ENCODE assay signal across 13 mouse cellular contexts in the genomic region with DNA sequence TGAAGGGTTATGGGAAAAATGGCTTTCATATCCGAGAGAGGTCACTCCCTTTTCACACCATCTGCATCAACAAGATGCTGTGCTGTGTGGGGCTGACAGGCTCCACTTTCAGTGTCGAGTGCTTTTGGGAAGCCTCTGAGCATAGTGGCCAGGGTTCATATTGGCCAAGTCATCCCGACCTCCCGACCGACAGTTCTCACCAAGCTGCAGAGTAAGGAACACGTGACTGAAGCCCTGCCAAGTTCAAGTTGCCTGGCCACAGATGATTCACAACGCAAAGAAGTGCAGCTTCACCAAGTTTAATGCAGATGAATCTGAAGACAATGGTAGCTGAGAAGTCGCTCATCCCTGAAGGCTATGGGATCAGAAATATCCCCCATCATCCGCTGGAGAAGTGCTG. TPM values are rescaled to one million over a fixed set of nuclear protein-coding genes. Genes with fewer than 3 reads are reported as not detected.
A peak's percentile ranks its signal among the peaks of the same experiment; 100 is the strongest.
DNase-seq lines count a peak whose midpoint lies in the region; ATAC-seq and TF ChIP-seq lines count a peak whose summit lies in the region.
"Had no signal": no experiment of that assay in that cellular context is flagged by ENCODE, and none has a peak within 500 bp of the region (broad histone marks: within the 10 kb centered on the region; RNA-seq: fewer than 3 reads in every experiment).

No protein-coding gene starts in this region.

- intact Hi-C loops in left cerebral cortex, postnatal 36 days (cut with DNase I), result no loop called here
- intact Hi-C loops in left cerebral cortex, adult 2 months (cut with DNase I), result no loop called here

- H3K9me3 ChIP-seq in heart, embryonic 10.5 days, result no peaks in the 10 kb centered on the region
- no peaks in the 10 kb centered on the region for H3K9me3 ChIP-seq in kidney, embryonic 15.5 days (replicated peaks)
- H3K9me3 ChIP-seq: hindbrain, embryonic 12.5 days; midbrain, embryonic 10.5 days had no signal

- no peaks in the 10 kb centered on the region for H3K36me3 ChIP-seq in heart, embryonic 10.5 days
- no peaks in the 10 kb centered on the region for H3K36me3 ChIP-seq in kidney, embryonic 15.5 days
- H3K36me3 ChIP-seq: hindbrain, embryonic 12.5 days; midbrain, embryonic 10.5 days had no signal

- H3K27ac ChIP-seq in heart, embryonic 10.5 days, result no peak overlapping the region
- peak overlapping the region; percentile 5; the same call in 1 of the 2 replicates for H3K27ac ChIP-seq in kidney, embryonic 15.5 days
- H3K27ac ChIP-seq in left cerebral cortex, adult 2 months, result no peak overlapping the region
- H3K27ac ChIP-seq: hindbrain, embryonic 12.5 days; liver, embryonic 14.5 days; midbrain, embryonic 10.5 days had no signal

- no peak for TF ChIP-seq CTCF in left cerebral cortex, adult 2 months (IDR thresholded peaks at IDR 0.05)

- peak; percentile 92 for DNase-seq in heart, adult 11 months
- DNase-seq in heart, embryonic 10.5 days (ENCODE audit: low spot score), result no peak
- DNase-seq in 3134 (ENCODE audit: extremely low read depth, insufficient read length, low spot score) (peak; percentile 73), R1 (ENCODE audit: low read depth, low spot score) (peak; percentile 50)
- DNase-seq in left cerebral cortex, postnatal 36 days (ENCODE audit: low spot score in 2 of 2), result no peak
- no peak for DNase-seq in left cerebral cortex, adult 2 months (ENCODE audit: extremely low spot score in 1 of 2, low spot score in 2 of 2)
- DNase-seq in right cerebral cortex, postnatal 10 days (ENCODE audit: low spot score in 2 of 2), result no peak
- DNase-seq: cerebellum, postnatal 36 days had no signal

- H3K4me1 ChIP-seq in heart, embryonic 10.5 days, result peaks cover 3% of the 10 kb centered on the region; the same call in 1 of the 2 replicates
- H3K4me1 ChIP-seq in kidney, embryonic 15.5 days, result peaks cover 35% of the 10 kb centered on the region

- 47% methylated on average over 9 of the region's 9 CpGs for WGBS in heart, embryonic 10.5 days
- WGBS in kidney, embryonic 15.5 days, result 47% methylated on average over 9 of the region's 9 CpGs

- ATAC-seq in kidney, embryonic 15.5 days (replicated peaks; ENCODE audit: low FRiP score), result no peak

- H3K27me3 ChIP-seq in heart, embryonic 10.5 days (ENCODE audit: insufficient read depth, poor library complexity, severe bottlenecking), result no peaks in the 10 kb centered on the region
- H3K27me3 ChIP-seq in kidney, embryonic 15.5 days, result no peaks in the 10 kb centered on the region
- H3K27me3 ChIP-seq: hindbrain, embryonic 12.5 days had no signal

- no peak overlapping the region for H3K4me2 ChIP-seq in kidney, embryonic 15.5 days
- H3K4me2 ChIP-seq: hindbrain, embryonic 12.5 days had no signal

- H3K9ac ChIP-seq in kidney, embryonic 15.5 days, result no peak overlapping the region
- H3K9ac ChIP-seq: hindbrain, embryonic 12.5 days; liver, embryonic 14.5 days had no signal

- no peak overlapping the region for H3K4me3 ChIP-seq in heart, embryonic 10.5 days
- no peak overlapping the region for H3K4me3 ChIP-seq in kidney, embryonic 15.5 days (replicated peaks)
- no peak overlapping the region for H3K4me3 ChIP-seq in left cerebral cortex, adult 2 months
- H3K4me3 ChIP-seq: erythroblast, embryonic 14.5 days; hindbrain, embryonic 12.5 days; midbrain, embryonic 10.5 days had no signal

RNA-seq across cellular contexts. Expression of a gene that starts 12.0 kb away (rescaled TPM):
- polyA plus RNA-seq in heart, embryonic 10.5 days (2016; fragmentation: Nextera tagmentation; extraction: Ambion mirVana), result 37.7 and 39.5 TPM in 2 replicates
- polyA plus RNA-seq in kidney, embryonic 15.5 days (2015; fragmentation: Nextera tagmentation; extraction: Ambion mirVana), result 95.2 and 95.3 TPM in 2 replicates
- 10 to 100 TPM; 18.5 to 26.9 TPM for total RNA-seq in left cerebral cortex, postnatal 36 days (2021)
- 10 to 100 TPM; 26.0 to 27.3 TPM for total RNA-seq in left cerebral cortex, adult 2 months (2021)

RNA-seq across cellular contexts. Expression of a gene that starts 23.0 kb away (rescaled TPM):
- polyA plus RNA-seq in heart, embryonic 10.5 days (2016; fragmentation: Nextera tagmentation; extraction: Ambion mirVana), result 2.3 and 2.5 TPM in 2 replicates
- 2.8 and 2.9 TPM in 2 replicates for polyA plus RNA-seq in kidney, embryonic 15.5 days (2015; fragmentation: Nextera tagmentation; extraction: Ambion mirVana)
- total RNA-seq in left cerebral cortex, postnatal 36 days (2021), result 10 to 100 TPM; 13.4 to 15.2 TPM
- 10 to 100 TPM; 15.9 to 16.5 TPM for total RNA-seq in left cerebral cortex, adult 2 months (2021)

Comparison
In these comparisons a context has a peak if more than half of its experiments do, and no peak if none do; other contexts are left out.
1. DNase-seq: peak in heart, adult 11 months (single experiment), 3134 (single experiment) and R1 (single experiment); none in heart, embryonic 10.5 days (single experiment), left cerebral cortex, postnatal 36 days (0 of 2), left cerebral cortex, adult 2 months (0 of 2) and right cerebral cortex, postnatal 10 days (0 of 2).